Mouse (Mus musculus) lung, postnatal 36 days (tissue): ENCODE measurements around the gene Irgc1.
"Not testable (repeated sequence)": the region's sequence is repeated elsewhere in the genome, so short reads cannot be mapped to it uniquely, and the experiment has no call there.

Experiments used
- DNase-seq: peaks from one replicate; pipeline ENCODE4 v3.0.0; 2022; ENCODE audit warnings: mixed read lengths

Irgc1 gene

DNA sequence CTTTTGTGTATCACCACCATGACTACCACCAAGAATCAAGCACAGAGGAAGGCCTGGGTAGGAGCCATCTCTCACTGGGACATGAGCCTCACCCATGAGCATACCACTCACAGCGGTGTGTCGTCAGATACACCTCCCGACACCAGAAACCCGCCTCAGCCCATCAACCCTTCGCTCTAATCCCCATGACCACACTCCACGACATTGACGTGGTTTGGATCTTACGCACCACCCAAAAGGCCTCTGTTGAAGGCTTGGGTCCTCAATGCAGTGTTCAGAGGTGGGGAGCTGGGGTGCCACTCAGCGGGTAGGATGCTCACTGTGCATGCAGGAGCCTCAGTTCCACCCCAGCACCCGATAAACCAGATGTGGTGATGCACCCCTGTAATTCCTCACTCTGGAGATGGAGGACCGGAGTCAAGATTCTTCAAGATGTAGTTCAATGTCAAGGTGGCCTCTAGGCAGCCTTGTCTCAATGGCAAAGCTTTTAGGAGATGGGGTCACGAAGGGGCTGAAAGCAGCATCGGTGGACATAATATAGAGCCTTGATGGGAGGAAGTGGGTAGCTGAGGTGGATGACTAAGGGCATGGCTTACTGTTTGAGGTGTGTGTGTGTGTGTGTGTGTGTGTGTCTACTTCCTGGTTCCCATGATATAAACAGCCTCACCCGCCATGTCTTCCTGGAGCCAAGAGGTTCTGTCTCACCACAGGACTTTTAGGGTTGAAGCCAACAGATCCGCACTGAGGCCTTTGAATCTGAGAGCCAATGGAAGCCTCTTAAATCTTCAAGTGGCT is 21.3 kb downstream of the Irgc1 start:
- DNase-seq = no peak

DNA sequence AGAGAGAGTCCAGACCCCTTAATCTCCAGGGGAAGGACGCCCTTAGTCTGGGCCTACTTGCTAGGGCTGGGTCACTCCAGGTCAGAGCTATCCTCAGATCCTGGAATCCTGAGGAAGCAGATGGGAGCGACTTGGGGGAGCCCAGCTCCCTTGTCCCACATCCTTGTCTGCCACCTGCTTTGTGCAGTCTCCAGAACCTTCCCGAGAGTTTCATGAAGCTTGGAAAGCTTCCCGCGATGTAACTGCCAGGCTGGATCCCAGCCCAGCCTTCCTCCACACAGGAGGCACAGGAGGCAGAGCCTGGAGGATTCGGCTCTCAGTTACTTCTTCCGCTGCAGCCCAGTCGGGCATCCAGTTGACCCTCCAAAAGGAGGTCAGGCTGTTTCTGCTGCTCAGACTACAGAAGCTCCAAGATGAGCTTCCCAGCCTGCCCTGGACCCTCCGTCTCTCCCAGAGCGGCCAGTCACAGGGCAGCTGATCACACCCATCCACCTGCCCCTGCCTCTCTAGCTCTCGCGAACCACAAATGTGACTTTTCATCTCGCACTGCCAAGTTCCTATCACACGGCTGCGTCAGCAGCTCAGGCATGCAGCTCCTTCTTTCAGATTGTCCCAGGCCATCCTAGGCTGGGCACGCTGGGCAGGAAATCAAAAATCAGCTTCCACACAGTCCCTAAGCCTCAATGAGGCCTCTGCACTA is 22.5 kb downstream of the Irgc1 start:
- DNase-seq = no peak

DNA sequence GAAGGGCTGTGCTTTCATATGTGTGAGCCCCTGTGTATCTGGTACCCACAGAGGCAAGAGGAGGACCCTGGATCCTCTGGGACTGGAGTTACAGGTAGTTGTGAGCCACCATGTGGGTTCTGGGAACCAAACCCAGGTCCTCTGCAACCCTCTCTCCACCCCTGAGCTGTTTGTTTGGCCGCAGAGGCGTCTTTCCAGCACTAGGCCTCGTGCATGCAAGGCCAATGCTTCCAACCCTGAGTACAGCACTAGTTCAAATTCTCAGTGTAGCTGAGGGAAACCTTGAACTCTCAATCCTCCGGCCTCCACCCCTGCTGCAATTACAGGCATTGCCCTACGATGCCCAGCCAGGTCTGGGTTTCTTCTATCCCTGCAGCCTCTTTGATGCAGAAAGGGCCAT is 23.4 kb downstream of the Irgc1 start:
- no peak for DNase-seq

DNA sequence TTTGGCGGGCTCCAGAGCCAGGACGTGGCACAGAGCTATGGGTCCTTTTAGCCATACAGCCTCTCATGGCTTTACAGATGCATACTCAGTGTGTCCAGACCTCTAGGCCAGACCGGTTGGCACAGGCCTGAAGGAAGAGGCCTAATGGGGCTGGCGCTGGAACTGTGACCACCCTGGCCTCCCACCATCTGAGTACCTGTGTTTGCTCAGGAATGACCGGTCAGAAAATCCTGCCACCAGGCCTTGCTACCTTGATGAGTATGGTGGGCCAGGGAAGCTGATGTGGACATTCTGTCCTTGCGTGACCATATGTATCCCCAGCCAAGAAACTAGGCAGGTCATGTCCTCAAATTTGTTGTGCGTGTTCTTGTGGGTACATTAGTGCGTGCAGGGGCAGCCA is 24.9 kb downstream of the Irgc1 start:
- DNase-seq = no peak

DNA sequence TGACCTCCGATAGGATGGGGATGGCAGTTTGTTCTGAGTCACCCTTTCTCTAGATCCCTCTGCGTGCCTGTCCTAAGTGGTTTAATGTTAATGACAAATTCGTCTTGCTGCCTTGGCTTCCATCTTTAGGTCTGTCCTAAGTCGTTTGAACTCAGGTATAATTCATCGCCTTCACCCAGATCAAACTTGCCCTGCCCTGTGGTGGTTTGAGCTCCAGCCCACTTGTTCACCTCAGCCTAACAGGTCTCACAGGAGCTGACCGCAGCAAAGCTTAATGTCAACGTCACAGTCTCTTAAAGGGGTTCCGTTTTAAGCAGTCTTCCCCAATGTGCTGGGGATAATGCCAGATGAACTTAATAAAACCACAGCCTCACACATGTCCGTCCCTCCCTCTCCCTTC is 26.2 kb downstream of the Irgc1 start:
- no peak for DNase-seq

DNA sequence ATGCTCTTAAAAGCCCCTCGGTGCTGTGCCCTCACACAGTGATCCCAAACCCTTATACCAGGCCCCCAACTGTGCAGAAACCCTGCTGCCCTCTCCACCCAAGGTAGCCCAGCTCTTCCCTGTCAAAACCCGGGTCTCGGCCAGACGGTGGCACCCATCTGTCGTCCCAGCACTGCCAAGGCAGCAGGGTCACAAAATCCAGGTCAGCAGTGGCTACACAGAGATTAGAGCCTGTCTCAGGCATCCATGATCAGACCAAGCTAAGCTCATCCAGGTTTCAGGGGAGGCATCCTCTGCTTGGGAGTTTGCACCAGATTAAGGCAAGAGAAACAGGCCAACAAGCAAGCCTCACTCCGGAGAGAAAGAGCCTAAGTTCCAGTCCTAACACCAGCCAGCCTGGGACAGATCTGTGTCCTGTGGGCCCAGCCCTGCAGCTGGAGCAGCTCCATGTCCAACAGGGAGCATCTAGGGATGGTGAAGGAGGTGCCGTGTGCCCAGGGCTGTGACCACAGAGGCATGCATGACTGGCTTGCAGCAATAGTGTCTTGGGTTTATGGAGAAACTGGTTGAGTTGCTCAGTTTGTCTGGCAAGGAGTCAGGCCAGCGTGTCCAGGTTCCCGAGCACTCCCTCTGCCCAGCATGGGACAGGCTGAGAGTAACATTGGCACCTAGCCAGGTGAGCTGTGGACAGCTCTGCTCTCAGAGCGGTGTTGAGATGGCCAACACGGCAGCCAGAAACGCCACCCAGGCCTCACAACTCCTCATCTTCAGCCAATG is 28.0 kb downstream of the Irgc1 start:
- DNase-seq = peak; percentile 13

DNA sequence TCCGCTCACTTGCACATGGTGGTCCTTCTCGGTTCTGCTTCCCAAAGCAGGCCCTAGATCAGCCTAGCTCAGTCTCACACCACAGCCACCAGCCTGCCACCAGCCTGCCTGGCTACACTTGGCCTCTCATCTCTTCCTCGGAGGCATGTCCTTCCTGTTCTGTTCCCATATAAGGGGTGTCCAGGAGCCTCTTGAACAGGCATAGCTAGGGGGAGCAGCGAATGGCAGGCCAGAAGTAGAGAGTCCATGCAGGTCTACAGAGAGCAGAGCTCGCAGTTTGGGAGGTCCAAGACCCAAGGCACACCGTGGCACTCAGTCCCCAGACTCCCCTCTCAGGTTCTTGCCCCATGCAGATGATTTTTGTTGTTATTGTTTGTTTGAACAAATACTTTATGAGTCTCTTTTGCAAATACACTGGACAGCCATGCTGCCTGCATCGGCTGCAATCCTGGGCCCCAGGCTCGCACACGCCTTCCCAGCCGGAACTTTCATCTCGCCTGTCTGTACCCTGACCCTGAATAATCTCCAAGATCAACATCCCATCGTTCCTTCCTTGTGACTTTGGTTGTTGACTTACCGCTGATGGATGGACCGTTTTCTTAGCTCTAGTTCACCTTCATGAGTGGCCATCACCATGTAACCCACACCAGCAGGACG is 28.9 kb downstream of the Irgc1 start:
- no peak for DNase-seq

DNA sequence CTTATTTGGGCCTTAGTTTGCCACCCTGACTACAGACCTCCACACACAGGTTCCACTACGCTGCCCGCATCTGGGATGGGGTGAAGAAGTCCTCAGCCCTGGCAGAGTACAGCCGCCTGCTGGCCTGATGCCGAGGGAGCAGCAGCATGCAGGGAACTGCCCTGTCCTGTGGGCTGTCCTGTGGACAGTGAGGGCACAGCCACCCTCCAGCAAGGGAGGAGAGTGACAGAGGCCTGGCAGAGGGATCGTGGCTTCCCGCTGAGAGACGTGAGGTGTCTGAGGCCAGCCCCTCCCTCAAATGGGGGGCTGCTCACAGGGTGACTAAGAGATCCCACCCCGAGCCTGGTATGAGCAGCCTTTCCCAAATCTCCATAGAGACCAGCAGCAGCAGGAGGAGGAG is 29.8 kb downstream of the Irgc1 start:
- DNase-seq = no peak

DNA sequence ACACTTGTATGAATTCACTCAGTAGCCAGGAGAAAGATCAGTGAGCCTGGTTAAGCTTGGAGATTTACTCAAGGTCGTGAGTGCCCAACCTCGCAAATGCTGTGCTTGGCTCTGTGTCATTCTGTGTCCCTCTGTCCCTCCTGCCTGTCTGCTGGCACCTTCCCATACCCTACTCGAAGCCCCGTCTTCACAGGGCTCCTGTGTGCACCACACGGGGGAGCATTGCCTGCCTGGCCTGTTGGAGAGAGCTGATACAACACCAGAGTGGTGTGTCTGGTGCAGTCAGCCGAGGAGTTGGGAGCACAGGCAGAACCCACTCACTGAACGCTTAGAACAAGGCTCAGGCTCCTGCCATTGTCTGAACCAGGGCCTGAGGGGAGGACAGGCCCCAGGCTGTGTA is 30.4 kb downstream of the Irgc1 start:
- DNase-seq = no peak

DNA sequence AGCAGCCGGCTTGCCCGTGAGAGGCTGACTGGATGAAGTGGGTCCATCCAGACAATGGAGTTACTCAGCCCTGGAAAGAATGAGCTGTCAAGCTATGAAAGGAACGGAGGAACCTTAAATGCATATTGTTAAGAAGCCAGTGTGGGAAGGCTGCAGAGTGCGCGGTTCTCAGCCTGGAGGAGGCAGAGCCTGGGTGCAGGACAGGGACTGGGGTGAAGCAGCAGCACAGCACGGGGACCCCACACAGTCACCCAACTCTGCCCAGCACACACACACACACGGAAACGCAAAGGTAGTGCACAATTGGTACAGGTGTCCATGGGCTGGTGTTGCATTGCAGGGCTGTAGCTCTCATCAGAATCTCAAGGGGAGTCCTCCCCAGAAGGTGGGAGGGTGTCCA is 32.5 kb downstream of the Irgc1 start:
- DNase-seq = no peak

DNA sequence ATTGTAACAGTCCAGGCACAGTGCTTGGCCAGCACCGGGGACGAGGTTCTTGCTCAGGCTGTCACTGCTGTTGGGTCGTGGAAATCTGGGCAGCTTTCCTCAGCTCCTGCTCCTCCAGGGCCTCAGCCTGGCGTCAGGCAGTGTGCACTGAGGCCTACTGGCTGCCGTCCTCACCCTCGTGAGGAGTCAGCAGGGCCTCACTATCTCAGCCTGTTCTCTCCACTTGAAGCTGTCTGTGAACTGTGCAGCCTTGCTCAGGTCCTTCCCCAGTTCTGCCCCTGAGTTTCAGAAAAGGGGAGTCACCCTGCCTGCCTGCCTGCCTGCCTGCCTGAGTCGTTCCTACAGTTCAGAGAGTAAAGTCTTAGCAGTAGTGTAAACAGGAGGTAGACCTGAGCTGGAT is 36.8 kb downstream of the Irgc1 start:
- DNase-seq = no peak

DNA sequence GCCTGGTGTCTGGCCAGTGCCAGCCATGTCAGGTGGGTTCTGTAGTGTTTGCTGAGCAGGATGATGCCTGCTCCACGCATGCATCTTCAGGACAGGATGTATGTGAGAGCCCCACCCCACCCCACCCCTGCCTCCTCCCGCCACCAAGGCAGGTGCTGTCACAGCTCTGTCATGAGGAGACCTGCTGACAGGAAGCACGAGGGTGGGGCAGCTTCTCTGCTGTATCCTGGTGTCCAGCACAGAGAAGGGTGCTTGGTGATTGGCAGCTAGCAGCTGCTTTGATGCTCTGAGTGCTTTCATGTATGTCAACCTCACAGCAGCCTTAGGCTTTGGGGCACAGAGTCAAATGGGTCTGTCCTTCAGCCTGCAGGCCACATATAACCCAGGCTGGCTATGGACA is 38.5 kb downstream of the Irgc1 start:
- peak; percentile 30 for DNase-seq

DNA sequence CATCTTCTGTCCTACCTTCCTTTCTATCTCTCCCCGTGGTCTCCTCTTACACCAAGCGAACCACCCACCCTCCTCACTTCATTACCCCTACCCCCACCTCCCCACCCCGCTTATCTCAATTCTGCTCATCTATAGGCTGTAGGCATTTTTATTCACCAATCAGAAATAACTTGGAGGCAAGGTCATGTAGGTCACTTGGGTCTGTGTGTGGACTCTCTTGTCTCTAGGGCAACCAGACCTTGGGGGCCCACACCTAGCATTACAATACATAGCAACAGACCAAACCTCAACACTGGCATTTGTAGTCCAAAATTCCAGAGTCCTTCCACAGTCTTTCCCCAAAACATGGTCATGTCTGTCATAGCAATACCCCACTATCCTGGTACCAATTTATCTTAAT is 41.3 kb downstream of the Irgc1 start:
- DNase-seq = no peak

DNA sequence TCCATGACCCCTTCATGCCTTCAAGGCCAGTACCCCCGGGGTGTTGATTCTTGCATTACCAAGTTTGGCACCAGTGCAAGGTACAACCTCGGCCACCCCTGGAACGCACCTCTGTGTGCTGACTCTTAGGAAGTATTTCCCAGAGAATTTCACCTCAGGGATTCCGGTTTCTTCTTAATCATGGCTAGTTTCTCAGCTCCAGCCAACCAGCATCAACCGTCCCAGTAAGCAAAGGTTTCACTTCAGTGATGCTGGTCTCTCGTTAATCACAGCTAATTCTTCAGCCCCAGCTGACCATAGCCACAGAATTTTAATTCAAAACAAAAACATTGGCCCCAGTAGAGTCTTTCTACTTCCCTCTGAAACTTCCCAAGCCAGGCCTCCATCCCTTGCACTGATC is 42.0 kb downstream of the Irgc1 start:
- no peak for DNase-seq

DNA sequence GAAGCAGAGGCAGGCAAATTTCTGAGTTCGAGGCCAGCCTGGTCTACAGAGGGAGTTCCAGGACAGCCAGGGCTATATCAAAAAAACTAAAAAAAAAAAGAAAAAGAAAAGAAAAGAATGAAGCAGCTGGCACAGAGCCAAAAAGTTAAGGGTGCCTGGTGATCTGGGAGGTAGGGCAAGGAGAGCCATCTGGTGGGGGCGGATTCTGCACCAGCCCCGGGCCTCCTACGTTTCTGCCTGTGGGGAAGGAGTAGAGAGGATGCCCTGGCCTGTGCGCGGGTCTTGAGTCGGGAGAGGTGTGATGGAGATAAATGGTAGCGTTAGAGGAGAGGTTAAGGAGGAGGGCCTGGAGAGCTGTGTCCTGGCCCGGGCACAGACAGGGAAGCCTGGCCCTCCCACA is 43.9 kb downstream of the Irgc1 start:
- DNase-seq = no peak

DNA sequence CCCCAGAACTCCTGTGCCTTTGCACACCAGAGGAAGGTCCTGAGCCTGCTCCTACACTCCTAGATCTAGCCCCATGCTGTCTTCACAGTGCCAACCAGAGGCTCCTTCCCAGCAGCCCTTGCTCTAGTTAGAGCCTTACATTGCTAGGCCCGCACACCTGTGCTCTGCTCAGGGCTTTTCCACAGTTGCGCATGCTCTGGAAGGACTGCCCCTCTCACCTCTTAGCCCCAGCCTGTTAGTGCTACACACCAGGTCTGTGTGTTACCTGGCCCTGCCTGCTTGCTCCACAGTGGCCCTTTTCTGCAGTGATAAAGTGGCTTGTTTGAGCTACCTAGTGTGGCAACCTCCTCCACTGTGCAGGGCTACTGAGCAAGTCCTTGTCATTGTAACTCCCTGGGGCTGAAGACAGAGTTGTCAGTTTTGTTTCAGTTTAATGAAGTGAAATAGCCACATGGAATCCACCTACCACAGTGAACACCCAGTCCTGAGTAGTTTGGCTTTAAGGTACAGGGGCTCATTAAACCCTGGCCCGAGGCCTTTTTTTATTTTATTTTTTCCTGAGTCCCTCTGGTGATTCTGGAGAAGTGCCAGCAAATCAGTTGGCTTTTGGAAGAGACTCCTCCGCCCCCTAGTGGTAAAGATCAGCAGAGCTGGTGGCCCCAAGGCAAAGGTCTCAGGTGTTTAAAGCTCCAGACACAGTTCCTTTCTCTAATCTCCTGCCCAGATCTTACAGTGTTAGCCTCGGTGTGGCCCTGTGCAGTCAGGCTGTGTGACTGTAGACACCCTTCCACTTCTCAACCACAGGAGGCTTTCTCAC is 45.4 kb downstream of the Irgc1 start:
- peak; percentile 86 for DNase-seq

DNA sequence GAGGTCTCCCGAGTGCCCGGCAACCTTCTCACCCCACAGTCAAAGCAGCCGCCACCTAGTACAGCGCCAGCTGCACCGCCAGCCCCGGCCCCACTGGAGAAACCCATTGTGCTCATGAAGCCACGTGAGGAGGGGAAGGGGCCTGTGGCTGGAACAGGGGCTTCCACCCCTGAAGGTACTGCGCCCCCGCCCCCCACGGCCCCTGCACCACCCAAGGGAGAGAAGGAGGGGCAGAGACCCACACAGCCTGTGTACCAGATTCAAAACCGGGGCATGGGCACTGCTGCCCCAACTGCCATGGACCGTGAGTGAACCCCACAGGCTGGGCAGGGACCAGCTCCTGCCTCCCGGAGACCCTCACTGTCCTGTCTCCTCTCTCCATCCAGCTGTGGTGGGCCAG is 46.4 kb downstream of the Irgc1 start:
- DNase-seq = no peak

DNA sequence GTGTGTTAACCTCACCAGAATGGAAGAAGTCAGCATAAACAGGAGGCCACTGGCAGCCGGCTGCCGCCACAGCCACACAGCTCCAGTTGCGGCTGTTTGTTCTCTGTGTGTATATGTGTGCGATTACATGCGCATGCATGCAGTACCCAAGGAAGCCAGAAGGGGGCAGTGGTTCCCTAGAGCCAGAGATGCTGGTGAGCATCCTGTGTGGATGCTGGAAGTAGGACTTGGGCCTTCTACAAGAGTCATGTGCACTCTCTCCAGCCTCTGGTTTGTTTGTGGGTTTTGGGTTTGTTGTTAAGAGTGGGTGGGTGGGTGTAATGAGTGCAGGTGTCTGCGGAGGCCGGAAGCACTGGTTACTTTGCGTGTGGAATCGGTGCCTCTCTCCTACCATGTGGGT is 49.2 kb downstream of the Irgc1 start:
- no peak for DNase-seq

DNA sequence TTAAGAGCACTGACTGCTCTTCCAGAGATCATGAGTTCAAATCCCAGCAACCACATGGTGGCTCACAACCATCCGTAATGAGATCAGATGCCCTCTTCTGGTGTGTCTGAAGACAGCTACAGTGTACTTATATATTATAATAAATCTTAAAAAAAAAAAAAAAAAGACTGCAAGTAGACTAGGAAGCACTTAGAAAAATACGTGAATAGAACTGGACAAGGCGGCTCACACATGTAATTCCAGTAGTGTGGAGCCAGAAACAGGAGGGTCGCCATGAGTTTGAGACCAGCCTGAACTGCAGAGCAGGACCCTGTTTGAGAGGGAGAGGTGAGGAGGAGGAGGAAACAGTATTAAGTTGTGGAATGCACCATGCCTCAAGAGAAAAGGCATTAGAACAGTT is 51.6 kb downstream of the Irgc1 start:
- DNase-seq = not testable (repeated sequence)

DNA sequence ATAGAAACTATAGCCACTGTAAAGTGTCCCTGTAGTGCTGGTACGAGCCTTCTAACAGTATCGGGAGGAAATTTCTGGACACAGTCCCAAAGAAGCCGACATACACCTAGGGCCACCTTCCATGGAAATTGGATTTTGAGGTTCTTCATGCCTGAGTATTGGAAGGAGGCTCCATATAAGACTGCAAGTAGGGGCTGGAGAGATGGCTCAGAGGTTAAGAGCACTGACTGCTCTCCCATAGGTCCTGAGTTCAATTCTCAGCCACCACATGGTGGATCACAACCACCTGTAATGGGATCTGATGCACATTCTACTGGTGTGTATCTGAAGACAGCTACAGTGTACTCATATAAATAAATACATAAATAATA is 52.0 kb downstream of the Irgc1 start:
- no peak for DNase-seq

DNA sequence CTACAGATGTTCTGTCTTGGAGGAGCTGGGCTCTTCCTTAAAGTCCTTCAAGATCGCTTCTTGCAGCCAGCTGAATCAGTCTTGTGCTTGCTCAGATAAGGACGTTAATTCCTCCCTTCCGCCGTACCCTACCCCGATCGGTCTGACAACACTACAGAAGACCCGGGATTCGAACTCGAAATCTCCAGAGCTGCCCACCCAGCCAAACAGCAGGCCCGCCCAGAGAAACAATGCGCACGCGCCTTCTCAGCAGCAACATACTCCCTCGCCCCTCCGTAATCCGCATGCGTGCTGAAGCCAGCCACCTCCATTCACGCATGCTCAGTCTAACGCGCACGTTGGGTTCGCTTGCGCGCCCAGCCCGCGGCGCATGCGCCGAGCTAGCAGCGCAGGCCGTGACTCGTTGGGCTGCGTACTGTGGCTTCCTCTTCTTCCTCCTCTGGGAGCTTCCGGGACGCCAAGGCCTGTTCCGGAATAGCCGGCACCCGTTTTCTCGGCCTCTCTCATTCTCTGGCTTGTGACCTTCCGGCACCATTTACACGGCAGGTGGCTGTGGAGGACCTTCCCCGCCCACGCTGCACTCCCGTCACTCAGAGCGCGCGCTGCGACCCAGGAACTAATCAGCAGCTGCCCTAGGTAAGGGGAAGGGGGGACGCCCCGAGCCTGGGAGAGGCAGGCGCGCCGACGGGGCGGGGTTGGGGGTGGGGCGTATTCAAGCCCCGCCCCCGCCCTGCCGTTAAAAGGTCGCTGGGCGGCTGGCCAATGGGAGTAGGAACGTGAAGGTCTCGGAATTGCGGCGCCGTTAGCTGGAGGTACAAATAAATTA is 52.6 kb downstream of the Irgc1 start, which contains the start of gene Smg9:
TSS of gene Smg9 (plus strand) at position 364 of the 826 bp plus-strand sequence.
- peak; percentile 98 for DNase-seq
